15 mouse cellular contexts compared by ENCODE assay signal in the genomic region with DNA sequence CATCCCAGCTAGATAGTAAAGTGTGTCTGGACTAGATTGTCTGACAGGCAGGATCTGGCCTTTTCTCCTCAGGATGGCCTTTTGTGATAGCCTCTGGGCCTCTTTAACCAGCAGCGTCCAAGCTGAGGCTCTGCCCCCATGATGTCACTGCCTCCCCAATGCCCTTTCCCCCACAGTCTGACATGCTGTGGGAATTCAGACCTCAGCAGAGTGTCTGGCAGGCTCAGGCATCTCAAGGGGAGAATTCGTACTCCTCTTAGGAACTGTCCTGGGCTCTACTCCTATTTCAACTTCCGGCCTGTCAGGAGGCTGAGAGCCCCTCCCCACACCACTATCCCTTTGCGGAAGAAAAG.
DNase-seq lines count a peak whose midpoint lies in the region; ATAC-seq and TF ChIP-seq lines count a peak whose summit lies in the region.
"Had no signal": no experiment of that assay in that cellular context is flagged by ENCODE, and none has a peak within 500 bp of the region (broad histone marks: within the 10 kb centered on the region; RNA-seq: fewer than 3 reads in every experiment).

No protein-coding gene starts in this region.

- WGBS in forebrain, embryonic 10.5 days = 67% methylated on average over 4 of the region's 4 CpGs
- WGBS in forebrain, postnatal 0 days = 78% methylated on average over 4 of the region's 4 CpGs
- 58% methylated on average over 4 of the region's 4 CpGs for WGBS in hindbrain, embryonic 10.5 days
- 63% methylated on average over 4 of the region's 4 CpGs for WGBS in hindbrain, embryonic 11.5 days
- WGBS in midbrain, embryonic 10.5 days = 76% methylated on average over 4 of the region's 4 CpGs
- 73% methylated on average over 4 of the region's 4 CpGs for WGBS in midbrain, embryonic 13.5 days

- no peak for TF ChIP-seq CTCF in forebrain, postnatal 0 days (IDR thresholded peaks at IDR 0.05; ENCODE audit: low read depth)

- peaks cover 82% of the 10 kb centered on the region for H3K27me3 ChIP-seq in forebrain, embryonic 10.5 days (ENCODE audit: poor library complexity, severe bottlenecking)
- H3K27me3 ChIP-seq in forebrain, postnatal 0 days (ENCODE audit: insufficient read depth, low read length) = no peaks in the 10 kb centered on the region
- H3K27me3 ChIP-seq in hindbrain, embryonic 10.5 days (ENCODE audit: insufficient read depth, poor library complexity, severe bottlenecking) = peaks cover 67% of the 10 kb centered on the region
- H3K27me3 ChIP-seq in hindbrain, embryonic 11.5 days (ENCODE audit: control insufficient read depth, insufficient read depth, low read length) = no peaks in the 10 kb centered on the region
- peaks cover 60% of the 10 kb centered on the region for H3K27me3 ChIP-seq in midbrain, embryonic 10.5 days (ENCODE audit: low read depth, poor library complexity, severe bottlenecking)
- peaks cover 5% of the 10 kb centered on the region; the same call in 1 of the 2 replicates for H3K27me3 ChIP-seq in midbrain, embryonic 13.5 days

- H3K4me3 ChIP-seq in forebrain, embryonic 10.5 days = no peak overlapping the region
- H3K4me3 ChIP-seq in forebrain, postnatal 0 days (ENCODE audit: low read depth, low read length) = no peak overlapping the region
- no peak overlapping the region for H3K4me3 ChIP-seq in hindbrain, embryonic 10.5 days
- no peak overlapping the region for H3K4me3 ChIP-seq in hindbrain, embryonic 11.5 days (ENCODE audit: low read depth, low read length)
- no peak overlapping the region for H3K4me3 ChIP-seq in midbrain, embryonic 10.5 days
- H3K4me3 ChIP-seq in midbrain, embryonic 13.5 days (replicated peaks) = no peak overlapping the region
- H3K4me3 ChIP-seq: embryonic facial prominence, embryonic 12.5 days; hindbrain, embryonic 13.5 days had no signal

- H3K27ac ChIP-seq in forebrain, embryonic 10.5 days = 0 out of 2 replicates have a peak overlapping the region, but pooled peaks have one; percentile 40
- H3K27ac ChIP-seq in forebrain, postnatal 0 days (ENCODE audit: low read depth, low read length) = no peak overlapping the region
- peak overlapping the region; percentile 45; the same call in 1 of the 2 replicates for H3K27ac ChIP-seq in hindbrain, embryonic 10.5 days
- H3K27ac ChIP-seq in hindbrain, embryonic 11.5 days (ENCODE audit: low read depth, low read length) = no peak overlapping the region
- 0 out of 2 replicates have a peak overlapping the region, but pooled peaks have one; percentile 49 for H3K27ac ChIP-seq in midbrain, embryonic 10.5 days (replicated peaks)
- H3K27ac ChIP-seq in midbrain, embryonic 13.5 days = no peak overlapping the region
- H3K27ac ChIP-seq: liver, embryonic 14.5 days had no signal

- no peaks in the 10 kb centered on the region for H3K36me3 ChIP-seq in forebrain, embryonic 10.5 days (replicated peaks)
- no peaks in the 10 kb centered on the region for H3K36me3 ChIP-seq in forebrain, postnatal 0 days (ENCODE audit: insufficient read depth)
- H3K36me3 ChIP-seq in hindbrain, embryonic 10.5 days = no peaks in the 10 kb centered on the region
- H3K36me3 ChIP-seq in hindbrain, embryonic 11.5 days (ENCODE audit: control insufficient read depth, insufficient read depth, low read length) = no peaks in the 10 kb centered on the region
- no peaks in the 10 kb centered on the region for H3K36me3 ChIP-seq in midbrain, embryonic 10.5 days
- no peaks in the 10 kb centered on the region for H3K36me3 ChIP-seq in midbrain, embryonic 13.5 days
- H3K36me3 ChIP-seq: embryonic facial prominence, embryonic 12.5 days; hindbrain, embryonic 13.5 days had no signal

- DNase-seq in forebrain, embryonic 10.5 days (ENCODE audit: extremely low spot score, low spot score) = no peak
- DNase-seq in forebrain, postnatal 0 days = no peak
- DNase-seq in hindbrain, embryonic 10.5 days (ENCODE audit: low spot score) = no peak
- no peak for DNase-seq in hindbrain, embryonic 11.5 days (ENCODE audit: low spot score)
- no peak for DNase-seq in midbrain, embryonic 10.5 days (ENCODE audit: low spot score)
- DNase-seq in yolk sac, embryonic 10.5 days (ENCODE audit: low spot score) = peak; percentile 39
- no peak for DNase-seq in kidney, postnatal 4 days
- DNase-seq: cerebellum, postnatal 14 days; kidney, adult 18-20 months; kidney, postnatal 25 days; thymus, postnatal 4 days had no signal

- H3K4me1 ChIP-seq in forebrain, embryonic 10.5 days = peaks cover 75% of the 10 kb centered on the region
- peaks cover 9% of the 10 kb centered on the region for H3K4me1 ChIP-seq in forebrain, postnatal 0 days (ENCODE audit: insufficient read depth)
- H3K4me1 ChIP-seq in hindbrain, embryonic 10.5 days (replicated peaks) = peaks cover 82% of the 10 kb centered on the region
- H3K4me1 ChIP-seq in hindbrain, embryonic 11.5 days (replicated peaks; ENCODE audit: control insufficient read depth, insufficient read depth, low read length) = peaks cover 17% of the 10 kb centered on the region
- peaks cover 77% of the 10 kb centered on the region for H3K4me1 ChIP-seq in midbrain, embryonic 10.5 days
- H3K4me1 ChIP-seq in midbrain, embryonic 13.5 days (replicated peaks) = peaks cover 76% of the 10 kb centered on the region

- H3K4me2 ChIP-seq in forebrain, postnatal 0 days (ENCODE audit: low read depth) = no peak overlapping the region
- no peak overlapping the region for H3K4me2 ChIP-seq in hindbrain, embryonic 11.5 days (replicated peaks; ENCODE audit: low read depth, low read length)
- H3K4me2 ChIP-seq in midbrain, embryonic 13.5 days (replicated peaks) = no peak overlapping the region
- H3K4me2 ChIP-seq: embryonic facial prominence, embryonic 12.5 days; hindbrain, embryonic 13.5 days had no signal

- no peak for ATAC-seq in forebrain, postnatal 0 days
- no peak for ATAC-seq in hindbrain, embryonic 11.5 days (ENCODE audit: low FRiP score)
- no peak for ATAC-seq in midbrain, embryonic 13.5 days

- H3K9me3 ChIP-seq in forebrain, embryonic 10.5 days = no peaks in the 10 kb centered on the region; the same call in 1 of the 2 replicates
- no peaks in the 10 kb centered on the region for H3K9me3 ChIP-seq in forebrain, postnatal 0 days (ENCODE audit: low read length)
- no peaks in the 10 kb centered on the region for H3K9me3 ChIP-seq in hindbrain, embryonic 10.5 days
- H3K9me3 ChIP-seq in hindbrain, embryonic 11.5 days (ENCODE audit: control insufficient read depth, low read length) = no peaks in the 10 kb centered on the region
- no peaks in the 10 kb centered on the region; the same call in 1 of the 2 replicates for H3K9me3 ChIP-seq in midbrain, embryonic 10.5 days (replicated peaks)
- no peaks in the 10 kb centered on the region for H3K9me3 ChIP-seq in midbrain, embryonic 13.5 days
- H3K9me3 ChIP-seq: embryonic facial prominence, embryonic 12.5 days; hindbrain, embryonic 13.5 days had no signal

- no peak overlapping the region for H3K9ac ChIP-seq in forebrain, postnatal 0 days
- H3K9ac ChIP-seq in hindbrain, embryonic 11.5 days (ENCODE audit: low read depth, low read length) = no peak overlapping the region
- no peak overlapping the region for H3K9ac ChIP-seq in midbrain, embryonic 13.5 days (replicated peaks)
- H3K9ac ChIP-seq: embryonic facial prominence, embryonic 12.5 days; hindbrain, embryonic 13.5 days; liver, embryonic 14.5 days had no signal

Comparison
In these comparisons a context has a peak if more than half of its experiments do, and no peak if none do; other contexts are left out.
1. H3K27ac ChIP-seq: peak in forebrain, embryonic 10.5 days (single experiment), hindbrain, embryonic 10.5 days (single experiment) and midbrain, embryonic 10.5 days (single experiment); none in forebrain, postnatal 0 days (single experiment), hindbrain, embryonic 11.5 days (single experiment) and midbrain, embryonic 13.5 days (single experiment).